Mouse (Mus musculus): ENCODE data around the gene Afap1l2. TPM values are rescaled to one million over a fixed set of nuclear protein-coding genes. Genes with fewer than 3 reads are reported as not detected.

Afap1l2 gene
- polyA plus RNA-seq, 1 experiment from 2014 or later = 29.7 TPM

DNA sequence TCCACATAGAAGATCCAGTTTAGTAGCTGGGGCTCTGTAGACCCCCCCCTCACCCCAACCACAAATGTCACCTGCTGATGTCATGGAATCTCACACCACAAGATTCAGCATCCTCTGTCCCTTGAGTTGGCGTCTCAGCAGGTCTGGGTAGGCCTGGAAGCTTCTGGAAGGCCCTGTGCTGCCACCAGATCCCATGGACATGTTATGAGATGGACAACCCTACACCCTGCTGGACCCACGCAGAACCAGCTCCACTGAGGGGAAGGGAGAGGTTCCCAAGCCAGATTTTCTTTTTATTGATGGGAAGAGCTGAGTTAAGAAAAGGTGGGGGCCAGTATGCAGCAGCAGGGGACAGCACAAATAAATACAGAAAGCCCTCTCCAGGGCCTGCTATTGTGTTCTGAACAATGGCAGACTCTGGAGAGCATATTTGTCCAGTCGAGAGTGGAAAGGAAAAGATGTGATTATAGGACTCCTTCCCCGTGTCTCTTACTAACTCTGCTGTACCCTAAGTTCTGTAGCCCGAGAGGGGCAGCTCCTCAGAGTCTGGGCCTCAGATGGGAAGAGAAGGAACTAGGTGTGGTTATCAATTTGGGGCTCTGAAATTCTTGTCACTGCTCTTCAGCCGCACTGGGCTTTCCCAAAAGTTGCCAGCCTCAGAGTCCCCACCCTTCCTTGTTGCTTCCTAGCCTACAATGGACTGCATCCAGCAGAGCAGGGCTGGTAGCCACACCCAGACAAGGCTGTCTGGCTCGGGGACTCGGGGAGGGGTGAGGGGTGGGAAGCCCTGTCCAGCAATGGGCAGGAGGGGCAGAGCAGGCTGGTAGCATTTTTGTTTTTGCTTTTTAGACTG is 20.5 kb upstream of the Afap1l2 start:
- Histone ChIP-seq H3K36me3 (no peaks in the 10 kb centered on the region), H3K9me3 (no peaks in the 10 kb centered on the region), H3K4me3 (no peak overlapping the region), H3K27me3 (no peaks in the 10 kb centered on the region), H3K4me1 (peaks cover 11% of the 10 kb centered on the region), H3K27ac (peak overlapping the region; percentile 11; the same call in 1 of the 2 replicates), H3K4me2 (no peak overlapping the region), H3K9ac (no peak overlapping the region)
- 45% methylated on average over 8 of the region's 8 CpGs for WGBS
- ATAC-seq (ENCODE audit: borderline replicate concordance, extremely low read depth, low FRiP score, low TSS enrichment) = no peak

DNA sequence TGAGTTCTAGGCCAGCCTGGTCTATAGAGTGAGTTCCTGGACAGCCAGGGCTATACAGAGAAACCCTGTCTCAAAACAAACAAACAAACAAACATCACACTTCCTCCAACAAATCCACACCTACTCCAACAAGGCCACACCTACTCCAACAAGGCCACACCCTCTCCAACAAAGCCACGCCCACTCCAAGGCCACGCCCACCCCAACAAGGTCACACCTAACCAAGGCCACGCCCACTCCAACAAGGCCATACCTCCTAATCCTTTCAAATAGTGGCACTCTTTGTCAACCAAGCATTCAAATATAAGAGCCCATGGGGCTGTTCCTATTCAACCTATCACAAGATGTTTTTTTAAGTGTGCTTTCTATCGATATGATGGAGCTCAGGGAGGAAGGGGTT is 18.5 kb upstream of the Afap1l2 start:
- H3K4me3 ChIP-seq = no peak overlapping the region
- no peak overlapping the region for H3K27ac ChIP-seq
- H3K36me3 ChIP-seq = no peaks in the 10 kb centered on the region
- peaks cover 7% of the 10 kb centered on the region; the same call in 1 of the 2 replicates for H3K4me1 ChIP-seq
- H3K27me3 ChIP-seq = no peaks in the 10 kb centered on the region
- no peak overlapping the region for H3K9ac ChIP-seq
- H3K4me2 ChIP-seq = no peak overlapping the region
- H3K9me3 ChIP-seq = no peaks in the 10 kb centered on the region
- 71% methylated on average over 4 of the region's 4 CpGs for WGBS
- no peak for ATAC-seq (ENCODE audit: borderline replicate concordance, extremely low read depth, low FRiP score, low TSS enrichment)

DNA sequence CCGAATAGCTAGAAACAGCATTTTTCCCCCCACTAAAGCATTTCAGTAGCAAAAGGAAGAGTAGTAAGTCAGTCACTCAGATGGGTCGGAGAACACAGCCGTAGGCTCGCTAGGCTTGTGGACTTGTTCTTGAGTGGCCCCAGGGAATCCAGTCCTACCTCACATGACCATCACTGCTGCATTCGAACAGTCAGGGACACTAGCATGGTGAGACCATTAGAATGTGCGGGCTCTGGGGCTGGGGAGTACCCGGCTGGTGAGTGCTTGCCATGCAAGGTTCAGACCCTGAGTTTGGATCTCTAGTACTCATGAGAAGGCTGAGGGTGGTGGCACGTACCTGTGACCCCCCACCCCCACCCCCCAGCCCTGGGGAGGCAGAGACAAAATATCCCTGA is 9.8 kb upstream of the Afap1l2 start:
- Histone ChIP-seq H3K4me2 (no peak overlapping the region), H3K4me3 (no peak overlapping the region), H3K9me3 (no peaks in the 10 kb centered on the region), H3K9ac (no peak overlapping the region), H3K27me3 (no peaks in the 10 kb centered on the region), H3K36me3 (no peaks in the 10 kb centered on the region), H3K4me1 (no peaks in the 10 kb centered on the region), H3K27ac (no peak overlapping the region)
- ATAC-seq (ENCODE audit: borderline replicate concordance, extremely low read depth, low FRiP score, low TSS enrichment) = no peak
- 55% methylated on average over 8 of the region's 8 CpGs for WGBS

DNA sequence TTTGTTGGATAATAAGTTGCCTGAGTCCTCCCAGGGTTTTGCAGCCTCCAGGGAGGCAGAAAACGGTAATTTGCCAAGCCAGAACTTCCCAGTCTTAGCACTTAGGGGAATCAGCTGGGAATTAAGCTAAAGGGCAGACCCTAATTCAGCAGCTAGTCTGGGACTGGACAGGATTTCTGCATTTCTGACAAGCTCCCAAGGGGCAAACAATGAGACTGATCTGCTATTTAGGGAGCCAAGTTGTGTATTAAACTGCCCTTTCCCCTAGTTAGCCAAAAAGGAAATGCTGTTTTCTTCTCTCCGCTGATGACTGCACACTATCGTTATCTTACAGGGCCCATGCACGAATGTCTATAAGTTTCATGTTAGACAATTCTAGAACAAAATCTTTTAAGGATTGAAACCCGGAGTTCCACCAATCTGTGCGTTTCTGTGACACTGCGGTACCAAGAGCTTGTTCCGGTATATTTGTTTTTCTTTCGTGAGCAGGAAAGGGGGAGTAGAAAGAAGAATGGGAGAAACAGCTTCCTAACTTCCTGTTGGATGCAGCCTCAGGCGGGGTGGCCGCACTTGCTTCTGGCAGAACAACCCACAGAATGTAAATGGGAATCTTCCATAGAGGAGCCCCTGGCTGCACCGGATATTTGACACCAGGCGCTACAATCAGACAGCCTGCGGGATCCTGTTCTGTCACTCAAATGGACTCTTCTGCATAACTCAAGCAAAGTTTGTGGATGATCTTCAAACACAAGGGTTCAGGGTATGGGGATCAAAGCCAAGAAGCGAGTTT is 9.2 kb upstream of the Afap1l2 start:
- Histone ChIP-seq H3K36me3 (no peaks in the 10 kb centered on the region), H3K4me1 (no peaks in the 10 kb centered on the region), H3K4me2 (peak overlapping the region; percentile 16; the same call in 1 of the 2 replicates), H3K9me3 (no peaks in the 10 kb centered on the region), H3K27me3 (no peaks in the 10 kb centered on the region), H3K27ac (peak overlapping the region; percentile 21; the same call in 1 of the 2 replicates), H3K4me3 (no peak overlapping the region), H3K9ac (no peak overlapping the region)
- ATAC-seq (ENCODE audit: borderline replicate concordance, extremely low read depth, low FRiP score, low TSS enrichment) = peak; percentile 31; the same call in 1 of the 2 replicates
- 12% methylated on average over 15 of the region's 15 CpGs for WGBS

DNA sequence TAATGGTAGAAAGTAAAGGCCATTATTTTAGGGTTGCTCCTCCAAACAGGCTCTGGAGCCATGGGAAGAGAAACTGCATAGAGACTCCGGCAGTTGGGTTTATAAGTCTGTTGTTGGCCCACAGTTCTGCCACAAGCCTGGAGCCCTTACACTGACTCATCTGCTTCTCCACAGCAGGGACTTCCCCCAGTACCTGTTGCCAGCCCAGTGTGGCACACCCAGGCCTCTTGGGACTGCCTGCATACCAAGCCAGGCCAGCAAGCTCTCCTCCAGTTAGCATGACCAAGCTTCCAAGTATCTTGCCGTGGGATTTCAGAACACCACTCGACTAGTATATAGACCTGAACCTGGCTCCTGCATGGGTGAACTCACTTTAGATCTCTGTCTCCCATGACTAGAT is 6.8 kb upstream of the Afap1l2 start:
- no peak overlapping the region for H3K4me3 ChIP-seq
- no peaks in the 10 kb centered on the region for H3K9me3 ChIP-seq
- H3K27me3 ChIP-seq = no peaks in the 10 kb centered on the region
- no peak overlapping the region for H3K27ac ChIP-seq
- no peak overlapping the region for H3K9ac ChIP-seq
- no peaks in the 10 kb centered on the region for H3K36me3 ChIP-seq
- WGBS = 88% methylated on average over 3 of the region's 3 CpGs
- no peak overlapping the region for H3K4me2 ChIP-seq
- H3K4me1 ChIP-seq = no peaks in the 10 kb centered on the region
- ATAC-seq (ENCODE audit: borderline replicate concordance, extremely low read depth, low FRiP score, low TSS enrichment) = no peak

DNA sequence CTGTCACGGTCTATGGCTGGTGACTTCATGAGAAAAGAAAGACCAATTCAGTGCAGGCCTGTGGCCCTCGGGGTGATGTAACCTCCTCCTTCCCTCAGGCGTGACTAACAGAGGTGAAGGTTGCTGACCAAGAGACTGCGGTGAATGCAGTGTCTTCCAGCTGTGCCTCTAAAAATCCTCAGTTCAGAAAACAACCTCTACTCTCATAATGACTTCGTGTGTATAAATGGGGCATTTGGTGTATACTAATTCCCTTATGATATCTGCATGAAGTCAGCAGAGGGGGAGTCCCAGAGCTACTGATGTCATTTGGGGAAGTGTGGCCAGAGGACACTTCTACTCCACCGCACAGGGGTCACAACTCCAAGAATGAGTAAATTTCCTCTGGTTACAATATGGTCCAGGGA is 5.2 kb upstream of the Afap1l2 start:
- Histone ChIP-seq H3K27me3 (no peaks in the 10 kb centered on the region), H3K27ac (no peak overlapping the region), H3K4me1 (peaks cover 5% of the 10 kb centered on the region), H3K9me3 (no peaks in the 10 kb centered on the region), H3K9ac (no peak overlapping the region), H3K36me3 (no peaks in the 10 kb centered on the region), H3K4me2 (no peak overlapping the region), H3K4me3 (no peak overlapping the region)
- no peak for ATAC-seq (ENCODE audit: borderline replicate concordance, extremely low read depth, low FRiP score, low TSS enrichment)
- WGBS = 66% methylated on average over 6 of the region's 6 CpGs

DNA sequence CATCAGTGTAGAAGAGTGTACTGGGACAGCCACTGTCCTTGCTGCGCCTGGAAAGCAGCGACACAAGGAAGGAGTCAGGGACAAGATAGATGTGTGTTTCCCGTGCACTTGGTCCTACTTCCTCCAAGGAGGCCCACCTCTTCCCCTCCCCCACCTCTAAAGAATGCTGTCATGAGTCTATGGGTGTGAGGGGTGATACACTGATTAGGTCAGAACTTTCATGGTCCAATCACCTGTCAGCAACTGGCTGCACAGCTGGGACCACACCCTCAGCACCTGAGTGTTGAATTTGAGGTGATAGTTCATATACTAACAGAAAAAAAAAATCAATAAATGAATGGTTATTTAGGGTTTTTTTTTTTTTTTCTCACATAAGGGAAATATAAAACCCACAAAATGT is 4.0 kb upstream of the Afap1l2 start:
- Histone ChIP-seq H3K4me1 (peaks cover 17% of the 10 kb centered on the region), H3K36me3 (no peaks in the 10 kb centered on the region), H3K4me3 (no peak overlapping the region), H3K9me3 (no peaks in the 10 kb centered on the region), H3K9ac (no peak overlapping the region), H3K27me3 (no peaks in the 10 kb centered on the region), H3K4me2 (no peak overlapping the region), H3K27ac (no peak overlapping the region)
- 51% methylated on average over 3 of the region's 3 CpGs for WGBS
- ATAC-seq (ENCODE audit: borderline replicate concordance, extremely low read depth, low FRiP score, low TSS enrichment) = no peak

DNA sequence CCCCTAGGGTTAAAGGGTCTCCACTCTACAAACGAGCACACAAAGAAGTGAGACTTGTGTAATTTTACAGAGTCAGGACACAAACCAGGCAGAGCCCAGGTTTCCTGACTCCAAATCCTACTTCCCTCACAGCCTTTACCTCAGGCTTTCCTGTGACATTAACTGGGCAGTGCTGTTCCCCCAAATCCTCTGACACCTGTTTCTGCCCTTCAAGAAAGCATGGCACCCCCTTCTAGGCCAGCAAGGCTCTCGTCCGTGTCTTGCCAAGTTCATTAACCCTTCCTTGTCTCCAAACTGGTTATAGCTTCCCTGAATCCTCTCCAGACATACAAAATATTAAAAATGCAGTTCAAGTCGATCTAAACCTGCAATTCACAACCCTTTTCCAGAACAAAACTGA is 2.0 kb upstream of the Afap1l2 start:
- Histone ChIP-seq H3K9ac (no peak overlapping the region), H3K4me3 (no peak overlapping the region), H3K27ac (no peak overlapping the region), H3K36me3 (no peaks in the 10 kb centered on the region), H3K4me2 (no peak overlapping the region), H3K9me3 (no peaks in the 10 kb centered on the region), H3K27me3 (no peaks in the 10 kb centered on the region), H3K4me1 (peaks cover 22% of the 10 kb centered on the region)
- no peak for ATAC-seq (ENCODE audit: borderline replicate concordance, extremely low read depth, low FRiP score, low TSS enrichment)
- 28% methylated on average over 4 of the region's 4 CpGs for WGBS

DNA sequence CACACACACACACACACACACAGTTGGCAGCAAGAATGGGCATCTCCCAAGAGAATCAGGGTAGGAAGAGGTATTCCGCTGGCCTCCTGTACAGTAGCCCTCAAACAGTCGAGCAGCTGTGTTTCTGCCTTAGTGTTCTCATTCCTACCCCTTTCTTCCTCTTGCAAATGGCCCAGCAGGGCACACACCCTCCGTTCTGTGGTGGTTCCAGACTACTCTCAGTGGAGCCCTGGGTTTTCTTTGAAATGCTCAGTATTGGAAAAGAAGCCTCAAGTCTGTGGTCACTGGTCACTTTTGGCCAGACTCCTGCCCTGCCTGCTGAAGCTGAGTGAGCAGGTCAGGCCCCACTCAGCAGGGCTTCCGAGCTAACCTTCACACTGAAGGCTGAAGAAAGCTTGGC is 1.6 kb upstream of the Afap1l2 start:
- H3K4me3 ChIP-seq = no peak overlapping the region
- peaks cover 26% of the 10 kb centered on the region for H3K4me1 ChIP-seq
- H3K27ac ChIP-seq = no peak overlapping the region
- H3K4me2 ChIP-seq = no peak overlapping the region
- no peaks in the 10 kb centered on the region for H3K9me3 ChIP-seq
- no peak overlapping the region for H3K9ac ChIP-seq
- WGBS = 68% methylated on average over 4 of the region's 4 CpGs
- no peak for ATAC-seq (ENCODE audit: borderline replicate concordance, extremely low read depth, low FRiP score, low TSS enrichment)
- H3K27me3 ChIP-seq = no peaks in the 10 kb centered on the region
- H3K36me3 ChIP-seq = no peaks in the 10 kb centered on the region

DNA sequence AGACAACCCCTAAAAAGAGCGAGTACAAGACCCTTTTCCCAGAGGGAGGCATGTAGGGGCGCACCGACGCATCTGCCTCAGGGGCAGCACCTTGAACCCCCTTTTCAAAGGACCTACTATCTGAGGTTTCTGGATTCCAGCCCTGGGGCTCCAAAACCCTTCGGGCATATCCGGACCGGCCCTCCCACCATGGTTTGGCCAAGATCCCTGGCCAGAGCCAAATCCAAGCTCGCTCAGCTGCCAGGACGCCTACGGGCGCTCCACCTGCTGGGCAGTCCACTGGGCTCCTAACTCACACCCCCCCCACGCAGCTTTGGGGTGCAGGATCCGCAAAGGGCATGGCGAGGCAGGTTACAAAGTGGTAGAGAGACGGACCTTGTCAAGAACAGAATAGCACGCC is 737 bp downstream of the Afap1l2 start:
- Histone ChIP-seq H3K27ac (no peak overlapping the region), H3K27me3 (no peaks in the 10 kb centered on the region), H3K4me3 (peak overlapping the region; percentile 67), H3K4me2 (peak overlapping the region; percentile 98), H3K4me1 (peaks cover 49% of the 10 kb centered on the region), H3K9ac (peak overlapping the region; percentile 68), H3K9me3 (no peaks in the 10 kb centered on the region), H3K36me3 (no peaks in the 10 kb centered on the region)
- no peak for ATAC-seq (ENCODE audit: borderline replicate concordance, extremely low read depth, low FRiP score, low TSS enrichment)
- 67% methylated on average over 16 of the region's 16 CpGs for WGBS

DNA sequence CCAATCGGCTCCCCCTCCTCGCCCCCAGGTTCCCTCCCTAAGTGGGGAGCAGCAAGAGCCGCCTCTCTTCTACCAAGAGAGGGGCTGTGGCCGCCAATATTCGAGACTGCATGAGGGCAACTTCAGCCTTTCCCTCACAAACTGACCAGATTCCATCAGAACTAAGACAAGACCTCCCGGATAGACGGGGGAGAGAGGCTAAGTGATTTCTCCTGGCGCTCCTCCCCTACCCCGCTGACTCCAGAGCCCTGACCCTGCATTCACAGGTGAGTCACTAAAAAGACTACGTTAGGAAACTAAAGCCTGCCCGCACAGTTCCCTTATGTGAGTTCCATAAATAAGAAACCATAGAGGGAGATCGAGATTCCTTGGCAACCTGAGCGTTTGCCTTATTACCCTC is 1.2 kb downstream of the Afap1l2 start:
- no peak for ATAC-seq (ENCODE audit: borderline replicate concordance, extremely low read depth, low FRiP score, low TSS enrichment)
- 59% methylated on average over 13 of the region's 13 CpGs for WGBS
- Histone ChIP-seq H3K4me3 (peak overlapping the region; percentile 67), H3K4me1 (peaks cover 54% of the 10 kb centered on the region), H3K9ac (peak overlapping the region; percentile 9; the same call in 1 of the 2 replicates), H3K27me3 (no peaks in the 10 kb centered on the region), H3K27ac (no peak overlapping the region), H3K4me2 (peak overlapping the region; percentile 98), H3K9me3 (no peaks in the 10 kb centered on the region), H3K36me3 (no peaks in the 10 kb centered on the region)

DNA sequence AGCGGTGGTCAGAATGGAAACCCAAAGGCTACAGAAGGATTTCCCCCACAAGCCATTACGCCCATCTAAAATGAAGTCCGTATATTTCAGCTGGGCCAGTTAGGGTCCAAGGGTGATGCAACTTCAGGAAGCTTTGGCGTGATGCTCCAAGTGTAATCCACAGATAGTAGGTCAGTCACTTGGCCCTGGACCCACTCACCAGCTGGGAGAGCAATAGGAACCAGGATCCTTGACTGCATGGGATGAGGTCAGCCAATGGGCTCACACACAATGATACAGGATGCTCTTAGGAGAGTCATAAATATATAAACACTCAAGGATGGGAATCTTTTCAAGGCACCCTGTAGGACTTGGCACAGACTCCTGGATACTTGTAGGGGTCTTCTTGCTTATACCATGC is 3.0 kb downstream of the Afap1l2 start:
- no peaks in the 10 kb centered on the region for H3K36me3 ChIP-seq
- WGBS = 61% methylated on average over 4 of the region's 4 CpGs
- peaks cover 59% of the 10 kb centered on the region for H3K4me1 ChIP-seq
- H3K27me3 ChIP-seq = no peaks in the 10 kb centered on the region
- H3K27ac ChIP-seq = no peak overlapping the region
- H3K4me3 ChIP-seq = no peak overlapping the region
- H3K9me3 ChIP-seq = no peaks in the 10 kb centered on the region
- H3K9ac ChIP-seq = no peak overlapping the region
- ATAC-seq (ENCODE audit: borderline replicate concordance, extremely low read depth, low FRiP score, low TSS enrichment) = peak; percentile 32; the same call in 1 of the 2 replicates
- H3K4me2 ChIP-seq = no peak overlapping the region; the same call in 1 of the 2 replicates

All from lung, embryonic 15.5 days (tissue).